Mouse (Mus musculus) bone marrow, adult 2 months (tissue): ENCODE measurements around the gene Nkx2-4.

Experiments used
- CTCF ChIP-seq: fragments of 200-500 bp; IDR thresholded peaks from 2 replicates; pipeline ENCODE4 v1.5.1; 2011; ENCODE audit warnings: low read length, control low read depth; ENCODE audit not compliant: control insufficient read depth, insufficient read depth
- POLR2A ChIP-seq: fragments of 200-500 bp; IDR thresholded peaks from 2 replicates; pipeline ENCODE4 v1.6.1; 2011; ENCODE audit warnings: low read depth, mild to moderate bottlenecking, control low read depth, low read length, borderline replicate concordance; ENCODE audit not compliant: control insufficient read depth

- TF ChIP-seq CTCF (no peak), POLR2A (no peak)
Measured at GRCm38 (mm10) chr2:147086441-147086840, 1.2 kb upstream of the Nkx2-4 start.
